Mouse (Mus musculus) lung, postnatal 14 days (tissue): ENCODE data around the gene Myoc.
A peak's percentile ranks its signal among the peaks of the same experiment; 100 is the strongest.

Experiments
- DNase-seq: peaks from one replicate; pipeline ENCODE4 v3.0.0; 2021

Gene Myoc

DNA sequence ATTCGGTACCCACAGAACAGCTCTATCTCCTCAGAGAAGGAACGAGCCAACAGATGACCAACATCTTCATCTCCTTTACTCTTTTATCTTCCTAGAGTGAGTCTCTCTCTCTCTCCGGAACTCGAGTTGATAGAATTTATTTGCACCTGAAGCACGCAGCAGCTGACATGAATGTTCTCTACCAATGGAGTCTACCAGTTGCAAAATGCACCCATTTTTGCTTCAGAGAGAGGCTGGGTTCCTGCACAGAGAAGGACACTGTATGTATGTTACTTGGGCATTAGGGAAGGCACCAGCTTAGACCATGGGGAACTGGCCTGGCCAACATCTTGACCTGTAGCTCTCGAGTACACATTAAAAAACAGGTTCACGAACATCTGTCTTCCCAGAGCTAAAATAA is 19.2 kb downstream of the Myoc start, which contains the start of gene Myocos:
Gene Myocos, minus strand, starts transcription at position 101 of the 400 bp plus-strand sequence.
- no peak for DNase-seq

DNA sequence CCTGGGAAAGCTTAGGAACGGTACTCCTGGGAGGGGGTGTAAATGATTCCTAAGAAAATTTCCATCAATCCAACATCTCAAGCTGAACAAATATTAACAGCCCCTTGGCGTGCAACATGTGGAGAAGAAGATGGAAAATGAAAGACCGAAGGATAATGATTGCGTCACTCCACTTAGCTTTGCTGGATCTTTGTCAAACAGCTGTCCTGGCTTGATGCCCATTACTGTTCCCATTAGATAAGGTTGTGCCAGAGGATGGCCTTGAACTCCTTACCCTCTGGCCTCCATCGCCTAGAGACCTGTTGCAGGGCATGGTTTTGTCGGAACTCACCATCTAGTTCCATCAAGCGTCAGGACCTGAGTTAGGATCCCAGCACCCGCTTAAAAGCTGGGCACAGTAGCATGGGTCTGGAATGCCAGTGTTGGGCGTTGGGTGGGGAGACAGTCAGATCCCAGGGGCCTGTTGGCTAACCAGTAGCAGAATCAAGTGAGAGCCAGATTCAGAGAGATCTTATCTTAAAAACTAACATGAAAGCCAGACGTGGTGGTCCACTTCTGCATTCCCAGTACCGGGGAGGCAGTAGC is 21.4 kb downstream of the Myoc start:
- peak; percentile 9 for DNase-seq

DNA sequence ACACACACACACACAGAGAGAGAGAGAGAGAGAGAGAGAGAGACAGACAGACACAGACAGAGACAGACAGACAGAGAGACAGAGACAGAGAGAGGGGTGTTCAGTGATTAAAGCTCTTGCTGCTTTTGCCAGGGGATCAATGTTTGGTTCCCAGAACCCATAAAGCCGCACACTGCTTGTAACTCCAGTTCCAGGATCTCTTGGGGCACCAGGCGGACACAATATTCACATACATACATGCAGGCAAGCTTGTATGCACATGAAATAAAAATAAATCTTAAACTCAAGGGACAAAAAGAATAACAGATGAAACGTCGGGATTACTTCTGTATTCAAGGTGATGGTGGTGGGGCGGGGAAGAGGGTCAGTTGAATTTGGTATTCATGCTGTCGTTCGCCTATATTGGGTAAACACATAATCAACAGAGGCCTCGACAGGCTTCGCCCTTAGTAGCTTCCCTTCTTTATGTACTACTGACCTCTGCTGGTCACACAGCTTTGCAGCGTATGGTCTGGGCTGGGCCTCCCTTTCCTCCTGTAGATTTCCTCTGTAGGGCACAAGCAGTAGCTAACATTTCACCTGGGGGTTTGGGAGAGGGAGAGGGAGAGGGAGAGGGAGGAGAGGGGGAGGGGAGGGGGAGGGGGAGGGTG is 26.0 kb downstream of the Myoc start:
- DNase-seq, result peak; percentile 84

GRCm38 (mm10) chr1:162665486-162666174 is 26.7 kb downstream of the Myoc start:
- DNase-seq, result no peak

DNA sequence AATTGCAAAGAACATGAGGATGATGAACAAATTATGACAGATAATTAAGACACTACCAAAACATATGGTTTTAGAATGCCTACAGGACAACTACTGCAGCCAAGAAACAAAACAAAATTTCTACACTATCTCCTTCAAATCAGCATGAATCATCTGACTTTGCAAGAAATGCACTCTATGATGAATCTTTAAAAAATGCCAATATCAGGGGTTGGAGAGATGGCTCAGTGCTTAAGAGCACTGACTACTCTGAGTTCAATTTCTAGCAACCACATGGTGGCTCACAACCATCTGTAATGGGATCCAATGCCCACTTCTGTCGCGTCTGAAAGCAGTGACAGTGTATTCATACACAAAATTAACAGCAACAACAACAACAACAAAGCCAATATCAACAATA is 54.8 kb downstream of the Myoc start:
- no peak for DNase-seq

DNA sequence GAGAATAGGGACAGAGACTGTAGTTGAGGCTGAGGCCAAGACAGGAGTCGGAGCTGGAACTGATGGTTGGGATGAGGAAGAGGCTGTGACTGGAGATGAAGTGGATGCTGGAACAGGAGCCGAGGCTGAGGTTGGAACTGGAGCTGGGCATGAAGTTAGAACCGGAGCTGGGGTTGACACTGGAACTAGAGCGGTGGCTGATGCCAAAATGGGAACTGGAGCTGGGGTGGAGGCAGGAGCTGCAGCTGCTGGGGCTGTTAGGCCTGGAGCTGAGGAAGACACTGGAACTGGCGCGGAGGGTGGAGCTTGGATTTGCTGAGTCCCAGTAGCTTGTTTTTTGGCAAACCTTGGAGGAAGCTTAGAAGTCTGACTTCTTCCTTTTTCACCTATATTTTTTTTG is 58.9 kb downstream of the Myoc start:
- DNase-seq, result no peak
